Mouse (Mus musculus): ENCODE measurements around the gene 1700025B11Rik.

DNA sequence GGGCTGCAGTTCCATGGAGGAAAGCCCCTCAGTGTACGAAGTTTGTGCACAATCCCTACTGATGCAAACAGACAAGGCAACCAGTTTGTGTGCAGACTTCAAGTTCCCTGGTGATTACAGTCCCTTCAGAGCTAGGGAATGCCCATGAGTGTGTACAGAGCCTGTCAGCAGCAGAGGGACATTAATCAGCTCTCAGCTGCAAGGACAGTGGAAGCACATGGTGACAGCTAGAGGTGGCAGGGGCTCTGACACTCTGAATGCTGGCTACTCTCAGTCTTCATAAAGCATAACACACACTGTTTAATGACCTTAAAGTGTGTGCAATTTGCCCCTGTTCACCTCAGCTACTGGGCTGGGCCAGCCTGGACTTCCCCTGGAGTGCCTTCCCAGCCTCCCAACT lies 31.9 kb upstream of the 1700025B11Rik start:
- TF ChIP-seq CTCF (IDR thresholded peaks at IDR 0.05) (no peak), EP300 (IDR thresholded peaks at IDR 0.05) (no peak)

Data from lung, postnatal 0 days (tissue).